Mouse (Mus musculus) monocyte, adult 2 months (primary cell): Measurements from ENCODE around the gene Gabbr2.

Experiments
- DNase-seq, 2 experiments: peaks; one replicate each; pipeline ENCODE4 v3.0.0; 2022; ENCODE audit warnings: low spot score in 2 of 2, low read depth in 1 of 2

Gene Gabbr2

DNA sequence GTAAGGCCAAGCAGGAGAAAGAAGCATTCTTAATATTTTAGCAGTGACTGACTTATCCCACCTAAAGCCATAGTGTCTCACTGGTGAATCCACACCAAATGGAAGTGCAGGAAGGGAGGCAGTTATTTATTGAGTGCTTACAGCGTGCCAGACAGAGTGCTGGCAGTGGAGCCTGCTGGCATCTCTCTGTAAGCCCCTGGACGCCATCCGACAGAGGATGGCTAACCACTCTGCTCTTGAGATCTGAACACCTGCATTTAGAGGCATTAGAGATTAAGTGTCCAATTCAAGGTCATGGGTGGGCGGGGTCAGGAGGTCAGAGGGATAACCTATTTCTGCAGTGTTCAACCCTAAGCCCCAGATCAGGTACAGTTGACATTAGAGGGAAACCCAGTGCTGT is 2.8 kb downstream of the Gabbr2 start:
- no peak for DNase-seq

DNA sequence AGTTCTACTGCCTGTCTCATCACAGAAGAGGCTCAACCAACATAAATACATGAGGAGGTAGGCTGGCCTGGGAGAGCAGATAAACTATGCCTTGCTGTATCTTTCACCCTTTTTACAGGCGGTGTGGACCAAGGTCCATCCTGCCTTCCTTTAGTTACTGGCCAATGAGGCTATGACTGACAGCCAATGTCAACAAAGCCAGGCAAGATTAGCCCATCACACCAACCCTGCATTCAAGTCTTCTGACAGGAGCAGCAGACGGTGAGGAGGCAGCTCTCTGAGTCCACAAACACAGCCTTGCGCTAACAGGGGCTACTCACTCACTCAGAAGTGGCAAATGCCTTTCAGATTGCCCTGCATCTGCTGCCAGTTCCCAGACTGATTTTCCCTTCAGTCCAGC is 3.4 kb downstream of the Gabbr2 start:
- DNase-seq: no peak

GRCm38 (mm10) chr4:46987809-46988208 is 3.9 kb downstream of the Gabbr2 start:
- DNase-seq: no peak

GRCm38 (mm10) chr4:46986054-46986453 is 5.6 kb downstream of the Gabbr2 start:
- no peak for DNase-seq

DNA sequence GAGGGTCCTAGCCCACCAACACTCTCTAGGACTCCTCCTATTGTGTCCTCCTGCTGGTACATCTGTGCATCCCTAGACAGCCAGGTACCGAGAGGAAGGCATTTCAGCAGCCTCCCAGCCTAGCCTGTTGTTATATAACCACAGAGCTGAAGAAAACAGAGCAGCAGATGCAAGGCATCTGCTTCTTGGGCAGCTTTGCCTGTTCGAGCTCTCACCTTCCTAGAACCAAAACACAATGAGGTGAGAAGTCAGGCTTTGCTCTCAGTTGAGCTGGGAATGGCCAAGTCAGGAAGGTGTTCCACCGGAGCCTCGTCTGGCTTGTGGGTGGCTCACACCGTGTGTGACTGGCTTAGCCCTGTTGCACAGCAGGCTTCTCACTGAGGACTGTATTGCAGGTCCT is 8.8 kb downstream of the Gabbr2 start:
- DNase-seq: no peak

DNA sequence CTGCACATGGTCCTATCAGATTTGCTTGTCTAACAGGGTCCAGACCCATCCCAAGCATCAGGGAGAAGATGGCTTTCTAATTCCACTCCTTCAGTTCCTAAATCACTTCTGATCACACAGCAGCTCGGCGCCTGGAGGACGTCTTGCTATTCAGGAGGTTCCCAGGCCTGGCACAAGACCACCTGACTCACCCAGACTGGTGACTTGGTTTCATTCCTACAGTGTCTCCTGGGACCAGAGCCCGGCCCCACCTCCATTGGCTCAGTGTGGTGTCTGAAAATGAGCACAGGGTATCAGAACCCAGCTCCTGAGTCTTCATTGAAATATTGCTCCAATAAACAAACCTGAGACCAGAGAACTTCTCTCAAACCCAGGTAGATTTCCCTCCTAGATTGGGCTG is 9.6 kb downstream of the Gabbr2 start:
- no peak for DNase-seq

DNA sequence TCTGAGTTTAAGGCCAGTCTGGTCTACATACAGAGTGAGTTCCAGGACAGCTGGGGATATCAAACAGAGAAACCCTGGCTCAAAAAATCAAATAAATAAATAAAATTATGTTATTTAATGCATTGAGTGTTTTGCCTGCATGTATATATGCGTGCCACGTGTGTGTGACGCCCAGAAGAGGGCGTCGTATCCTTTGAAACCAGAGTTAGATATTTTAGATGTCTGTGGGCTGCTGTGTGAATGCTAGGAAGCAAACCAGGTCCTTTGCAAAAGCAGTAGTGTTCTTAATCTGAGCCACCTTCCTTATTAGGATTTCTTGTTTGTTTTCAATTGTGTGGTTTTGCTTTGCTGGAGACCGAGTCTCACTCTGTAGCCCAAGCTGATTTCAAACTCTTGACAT is 13.3 kb downstream of the Gabbr2 start:
- DNase-seq: no peak

GRCm38 (mm10) chr4:46977161-46977560 is 14.5 kb downstream of the Gabbr2 start:
- no peak for DNase-seq

DNA sequence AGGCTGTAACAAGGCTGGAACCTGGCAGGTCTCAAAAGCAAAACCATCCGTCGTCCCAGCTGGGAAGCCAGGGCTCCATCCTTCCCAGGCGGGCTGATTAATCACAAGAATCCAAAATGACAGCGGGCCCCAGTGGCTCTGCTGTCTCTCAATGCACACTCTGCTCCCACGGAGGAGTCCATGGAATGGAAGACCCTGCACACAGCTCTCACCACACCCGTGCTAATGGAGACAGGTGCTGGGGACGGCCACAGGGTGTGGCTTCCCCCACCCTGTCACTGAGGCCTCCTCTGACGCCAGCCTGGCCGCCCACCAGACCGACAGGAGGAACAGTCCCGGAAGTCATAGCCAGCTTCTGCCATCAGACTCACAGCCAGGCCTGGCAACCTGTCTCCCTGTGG is 15.0 kb downstream of the Gabbr2 start:
- no peak for DNase-seq

- no peak for DNase-seq
Observed at GRCm38 (mm10) chr4:46973322-46973721, 18.4 kb downstream of the Gabbr2 start.

GRCm38 (mm10) chr4:46967981-46968380 is 23.7 kb downstream of the Gabbr2 start:
- DNase-seq: no peak

- DNase-seq: no peak
Observed at GRCm38 (mm10) chr4:46966551-46966950, 25.1 kb downstream of the Gabbr2 start.

- no peak for DNase-seq
Observed at GRCm38 (mm10) chr4:46961403-46961802, 30.3 kb downstream of the Gabbr2 start.

GRCm38 (mm10) chr4:46960208-46960607 is 31.5 kb downstream of the Gabbr2 start:
- no peak for DNase-seq

- DNase-seq: no peak
Observed at GRCm38 (mm10) chr4:46959776-46960175, 31.9 kb downstream of the Gabbr2 start.

DNA sequence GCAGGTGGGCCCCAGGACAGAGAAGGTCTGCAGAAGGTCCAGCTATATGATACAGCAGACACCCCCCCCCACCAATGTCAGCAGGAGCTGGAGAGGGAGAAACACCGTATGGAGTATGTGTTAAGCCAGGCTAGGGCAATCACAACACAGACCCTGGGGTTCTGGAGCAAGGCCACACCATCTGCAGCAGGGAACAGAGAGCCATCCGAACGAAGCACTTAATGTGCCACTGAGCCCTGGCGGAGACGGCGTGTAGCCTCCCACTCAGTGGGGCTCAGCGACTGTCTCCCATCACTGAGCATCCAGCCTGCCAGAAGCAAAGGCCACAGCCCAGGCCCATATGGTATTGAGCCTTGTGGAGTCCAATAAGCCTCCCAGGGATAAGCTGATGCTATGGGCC is 33.7 kb downstream of the Gabbr2 start:
- no peak for DNase-seq

GRCm38 (mm10) chr4:46956966-46957365 is 34.7 kb downstream of the Gabbr2 start:
- DNase-seq: no peak

DNA sequence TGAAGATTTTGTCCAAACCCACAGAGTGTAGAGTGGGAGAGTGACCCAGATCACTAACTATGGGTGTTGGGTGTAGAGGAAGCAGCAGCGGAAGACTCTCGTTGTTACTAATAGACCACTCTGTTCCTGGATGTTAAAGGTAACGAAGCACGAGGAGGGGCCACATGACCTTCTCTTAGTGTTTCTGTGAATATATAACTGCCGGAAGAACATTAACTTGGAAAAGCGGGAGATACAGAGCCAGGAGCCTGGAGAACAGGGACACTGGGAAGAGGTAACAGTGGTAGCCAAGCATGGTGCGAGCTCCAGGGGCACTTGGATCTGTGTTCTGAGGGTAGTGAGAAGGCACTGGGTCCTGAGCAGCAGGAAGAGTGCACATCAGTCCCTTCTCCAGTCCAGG is 38.7 kb downstream of the Gabbr2 start:
- DNase-seq: no peak

GRCm38 (mm10) chr4:46952562-46952961 is 39.1 kb downstream of the Gabbr2 start:
- DNase-seq: no peak

- no peak for DNase-seq
Observed at GRCm38 (mm10) chr4:46934291-46934690, 57.4 kb downstream of the Gabbr2 start.

GRCm38 (mm10) chr4:46933590-46933989 is 58.1 kb downstream of the Gabbr2 start:
- no peak for DNase-seq

DNA sequence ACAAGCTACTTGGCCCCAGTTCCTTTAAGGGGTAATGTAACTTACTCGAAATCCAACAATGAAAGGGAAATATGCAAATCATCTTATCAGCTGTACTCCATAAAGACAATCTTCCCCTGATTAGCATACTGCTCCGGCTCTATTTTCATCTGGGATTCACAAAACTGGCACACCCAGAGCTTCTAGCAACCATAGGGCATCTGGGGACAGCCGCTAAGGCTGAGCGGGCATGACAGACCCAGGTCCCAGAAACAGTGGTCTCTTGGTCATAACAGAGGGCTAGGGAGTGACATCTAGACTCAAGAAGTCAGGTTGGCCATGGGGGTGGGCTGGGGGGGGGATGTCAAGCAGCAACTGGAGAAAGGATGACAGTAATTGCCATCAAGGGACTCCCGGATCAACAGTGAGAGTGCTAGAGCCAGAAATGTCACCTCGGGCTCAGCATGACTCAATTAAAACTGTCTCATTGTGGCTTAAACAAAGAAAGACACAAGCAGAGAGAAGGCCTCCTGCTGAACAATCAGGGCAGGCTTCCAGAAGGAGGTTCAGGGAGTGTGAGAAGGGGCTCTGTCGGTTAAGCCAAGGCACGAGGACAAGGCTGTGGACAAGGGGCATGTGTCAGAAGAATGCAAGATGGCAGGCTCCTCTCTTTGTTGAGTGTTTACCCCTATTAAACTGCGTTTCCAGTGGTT is 59.8 kb downstream of the Gabbr2 start:
- DNase-seq: no peak

DNA sequence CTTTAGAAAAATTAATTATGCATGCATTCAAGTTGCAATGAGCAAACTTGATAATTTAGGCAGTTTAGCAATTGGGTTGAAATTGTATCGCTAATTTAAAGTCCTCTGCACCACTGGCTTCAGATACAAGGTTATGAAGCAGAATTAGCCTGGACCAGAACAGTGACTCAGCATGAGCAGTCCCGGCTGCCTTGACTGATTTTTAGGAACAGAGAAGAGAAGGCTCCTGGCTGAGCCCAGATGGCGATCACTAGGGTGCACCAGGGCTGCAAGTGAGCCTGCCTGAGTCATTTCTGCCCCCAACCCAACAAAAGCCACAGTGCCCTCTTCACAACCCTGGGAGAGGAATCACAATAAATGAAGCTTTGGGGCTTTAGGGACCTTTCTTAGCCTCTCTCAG is 63.6 kb downstream of the Gabbr2 start:
- no peak for DNase-seq

GRCm38 (mm10) chr4:46919144-46919543 is 72.5 kb downstream of the Gabbr2 start:
- DNase-seq: no peak
